Mouse (Mus musculus) liver, adult 2 months (tissue): ENCODE results near the gene Krt24.

ENCODE experiments used
- CTCF ChIP-seq: fragments of 200-500 bp; IDR thresholded peaks from 2 replicates; pipeline ENCODE4 v1.5.1; 2011; ENCODE audit warnings: low read depth, low read length, control low read depth
- POLR2A ChIP-seq: fragments of 200-500 bp; IDR thresholded peaks from 2 replicates; pipeline ENCODE4 v1.6.1; 2011; ENCODE audit warnings: low read length, control low read depth; ENCODE audit not compliant: insufficient read depth; ENCODE audit errors: extremely low read depth

GRCm38 (mm10) chr11:99316543-99316942 lies 31.5 kb upstream of the Krt24 start:
- TF ChIP-seq POLR2A (no peak), CTCF (no peak)
